Mouse (Mus musculus): ENCODE measurements around the gene Nup205.

Gene Nup205

DNA sequence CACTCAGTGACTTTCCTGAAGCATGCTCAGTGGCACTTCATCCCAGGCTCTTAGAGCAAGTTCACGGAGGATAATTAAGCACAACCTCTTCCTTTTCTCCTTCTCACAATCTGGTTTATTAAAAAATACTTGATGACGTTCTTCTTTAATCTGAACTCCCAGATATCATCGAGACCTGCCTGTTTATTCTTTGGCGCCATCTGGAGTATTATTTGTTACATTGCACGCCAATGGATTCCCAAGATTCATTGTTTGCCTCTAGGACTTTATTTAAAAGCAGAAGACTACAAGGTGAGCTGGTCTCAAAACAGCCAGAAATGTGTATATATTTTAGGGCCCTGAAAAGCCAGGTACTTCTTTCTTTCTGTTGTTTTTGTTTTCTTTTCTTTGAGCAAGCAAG lies 67.9 kb downstream of the Nup205 start:
- no peak for DNase-seq (ENCODE audit: low spot score in 2 of 2)

DNA sequence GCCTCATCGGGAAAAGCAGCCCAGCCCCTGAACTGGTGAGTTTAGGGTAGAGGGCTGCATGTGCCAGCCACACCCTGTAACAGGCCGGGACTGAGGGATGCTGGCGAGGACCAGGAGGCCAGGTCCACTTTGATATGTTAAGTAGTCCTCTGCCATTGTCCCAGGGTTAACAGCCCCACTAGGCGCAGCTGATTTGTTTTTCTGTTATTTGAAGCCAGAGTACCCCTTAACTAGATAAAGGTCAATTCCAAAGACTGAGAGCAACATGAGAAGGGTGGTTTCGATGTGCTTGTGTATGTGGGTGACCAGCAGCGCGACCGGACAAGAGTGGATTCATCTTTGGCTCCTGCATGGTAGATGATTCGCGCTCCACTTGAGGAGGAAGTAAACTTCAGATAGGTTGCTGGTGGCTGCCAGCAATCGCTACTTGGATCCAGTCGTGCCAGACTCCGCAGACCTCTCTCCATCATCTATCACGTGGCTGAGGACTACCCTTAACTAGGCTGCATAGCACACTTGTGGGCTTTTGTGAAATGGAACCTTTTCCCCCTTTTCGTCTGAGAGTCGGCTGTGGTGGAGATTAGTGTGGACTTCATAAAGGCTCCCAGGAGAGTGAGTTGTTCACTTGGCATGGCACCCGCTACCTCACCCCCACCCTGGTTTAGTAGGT lies 74.7 kb downstream of the Nup205 start:
- DNase-seq (ENCODE audit: low spot score in 2 of 2) = no peak

- DNase-seq (ENCODE audit: low spot score in 2 of 2) = peak; percentile 69 to 82
These were observed 75.5 kb downstream of the Nup205 start for GRCm38 (mm10) chr6:35252477-35253346.

DNA sequence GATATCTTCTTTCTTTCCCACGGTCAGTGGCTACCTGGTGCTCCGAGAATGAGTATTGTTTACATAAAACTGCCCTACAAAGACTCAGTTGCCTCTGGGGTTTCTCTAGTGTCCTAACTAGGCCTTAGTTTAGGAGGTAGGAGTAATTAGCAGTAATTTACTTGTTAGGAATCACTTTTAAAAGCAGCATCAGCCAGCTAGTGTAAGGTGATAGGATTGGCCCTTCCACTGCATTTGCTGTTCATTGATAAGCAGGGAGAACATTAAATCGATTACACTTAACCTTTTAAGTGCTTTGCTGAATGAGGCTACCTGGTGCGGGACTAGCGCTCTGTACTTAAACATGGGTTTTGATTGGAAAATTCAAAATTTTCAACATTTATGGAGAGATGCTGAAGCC lies 76.3 kb downstream of the Nup205 start:
- no peak for DNase-seq (ENCODE audit: low spot score in 2 of 2)

GRCm38 (mm10) chr6:35254136-35254904 lies 77.1 kb downstream of the Nup205 start:
- no peak for DNase-seq (ENCODE audit: low spot score in 2 of 2)

GRCm38 (mm10) chr6:35255017-35255416 lies 77.8 kb downstream of the Nup205 start:
- no peak for DNase-seq (ENCODE audit: low spot score in 2 of 2)

DNA sequence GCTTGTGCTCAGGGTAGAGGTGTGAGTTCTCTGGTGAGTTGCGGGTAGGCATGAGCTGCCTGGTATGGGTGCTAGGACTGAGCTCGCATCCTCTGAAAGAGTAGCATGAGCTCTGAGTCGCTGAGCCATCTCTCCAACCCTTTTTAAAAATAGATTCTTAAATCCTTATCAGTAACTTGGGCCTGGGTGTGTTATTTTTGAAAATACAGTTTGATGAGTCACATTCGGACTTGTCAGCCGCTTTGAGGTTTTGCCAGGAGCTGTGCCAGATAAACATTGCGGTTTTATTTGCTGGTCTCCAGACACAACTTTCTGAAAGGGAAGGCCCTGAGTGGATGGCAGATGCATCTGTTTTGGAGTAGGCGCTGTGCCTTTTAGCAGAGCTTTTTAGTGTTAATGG lies 79.5 kb downstream of the Nup205 start:
- no peak for DNase-seq (ENCODE audit: low spot score in 2 of 2)

DNA sequence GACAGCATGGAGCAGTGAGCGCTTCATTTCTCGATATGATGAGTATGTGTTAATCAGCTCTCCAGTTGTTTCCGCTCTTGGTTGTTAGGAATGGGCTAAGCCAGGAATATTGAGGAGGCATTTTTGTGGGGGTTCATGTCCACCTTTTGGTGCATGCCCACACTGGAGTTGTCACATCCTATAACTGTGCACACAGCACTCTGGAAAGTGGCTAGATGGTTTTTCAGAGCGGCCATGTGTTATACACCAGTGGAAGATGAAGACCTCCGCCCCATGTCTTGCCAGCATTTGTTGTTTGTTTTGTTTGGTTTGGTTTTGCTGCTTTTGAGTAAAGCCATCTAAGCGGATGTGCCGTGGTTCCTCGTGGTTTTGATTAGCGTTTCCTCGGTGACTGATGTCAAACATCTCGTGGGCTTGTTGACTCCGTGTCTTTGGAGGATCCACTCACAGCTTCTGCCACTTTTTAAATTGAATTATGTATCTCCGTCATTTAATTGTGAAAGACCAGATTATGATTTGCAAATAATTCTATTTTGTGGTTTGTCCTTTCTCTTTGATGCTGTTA lies 80.5 kb downstream of the Nup205 start:
- DNase-seq (ENCODE audit: low spot score in 2 of 2) = no peak

- DNase-seq (ENCODE audit: low spot score in 2 of 2) = no peak
These were observed 81.7 kb downstream of the Nup205 start for GRCm38 (mm10) chr6:35258922-35259321.

GRCm38 (mm10) chr6:35259526-35259925 lies 82.3 kb downstream of the Nup205 start:
- no peak for DNase-seq (ENCODE audit: low spot score in 2 of 2)

- DNase-seq (ENCODE audit: low spot score in 2 of 2) = no peak
These were observed 83.3 kb downstream of the Nup205 start for GRCm38 (mm10) chr6:35260531-35260930.

DNA sequence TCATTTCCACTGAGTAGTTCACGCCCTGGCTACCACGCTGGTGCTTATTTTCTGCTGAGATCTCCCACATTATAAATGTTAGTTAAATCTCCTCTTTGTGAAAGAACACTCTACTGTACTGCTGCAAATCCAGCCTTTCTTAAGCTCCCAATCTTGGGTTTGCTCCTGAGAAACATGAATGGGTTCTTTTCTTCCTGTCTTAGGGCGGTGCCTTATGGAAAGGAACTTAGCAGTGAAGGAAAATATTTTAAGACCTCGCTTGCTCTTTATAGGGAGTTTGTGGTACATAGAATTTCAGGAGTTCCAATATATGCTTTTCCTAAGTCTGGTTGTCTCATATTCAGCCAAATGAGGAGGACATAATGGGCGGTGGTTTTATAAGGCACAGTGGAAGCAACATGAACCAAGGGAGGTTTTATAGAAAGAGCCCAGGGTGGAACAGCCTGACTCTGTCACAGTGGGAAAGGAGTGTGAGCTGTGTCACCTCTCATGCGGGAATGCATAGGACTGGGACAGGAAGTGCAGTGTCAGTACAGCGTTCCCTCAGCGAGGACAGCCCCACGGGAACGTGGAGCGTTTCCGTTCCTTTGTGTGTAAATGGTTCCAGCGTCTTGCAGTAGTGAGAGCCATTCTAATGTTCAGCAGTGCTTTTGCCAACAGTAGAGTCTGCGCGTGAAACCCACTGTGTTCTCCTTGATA lies 88.5 kb downstream of the Nup205 start:
- no peak for DNase-seq (ENCODE audit: low spot score in 2 of 2)

- no peak for DNase-seq (ENCODE audit: low spot score in 2 of 2)
These were observed 91.5 kb downstream of the Nup205 start for GRCm38 (mm10) chr6:35268711-35269110.

DNA sequence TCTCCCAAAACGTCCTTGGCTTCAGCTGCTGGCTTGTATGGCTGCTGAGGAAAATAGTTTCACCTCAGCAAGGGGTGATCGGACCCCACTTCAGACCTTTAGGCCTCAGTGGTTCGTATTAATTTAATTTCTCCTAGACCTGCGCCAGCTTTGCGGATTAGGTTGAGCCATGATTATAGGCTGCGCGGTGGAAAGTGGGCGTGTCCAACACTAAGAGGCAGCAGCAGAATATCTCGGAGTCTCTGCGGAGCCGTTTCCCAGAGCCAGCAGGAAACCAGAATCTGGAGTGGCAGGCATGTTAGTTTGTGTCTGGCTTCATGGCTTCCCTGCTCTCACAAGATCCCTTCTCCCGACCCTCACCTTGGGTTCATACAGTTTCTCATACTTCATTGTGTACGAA lies 92.4 kb downstream of the Nup205 start:
- DNase-seq (ENCODE audit: low spot score in 2 of 2) = no peak

DNA sequence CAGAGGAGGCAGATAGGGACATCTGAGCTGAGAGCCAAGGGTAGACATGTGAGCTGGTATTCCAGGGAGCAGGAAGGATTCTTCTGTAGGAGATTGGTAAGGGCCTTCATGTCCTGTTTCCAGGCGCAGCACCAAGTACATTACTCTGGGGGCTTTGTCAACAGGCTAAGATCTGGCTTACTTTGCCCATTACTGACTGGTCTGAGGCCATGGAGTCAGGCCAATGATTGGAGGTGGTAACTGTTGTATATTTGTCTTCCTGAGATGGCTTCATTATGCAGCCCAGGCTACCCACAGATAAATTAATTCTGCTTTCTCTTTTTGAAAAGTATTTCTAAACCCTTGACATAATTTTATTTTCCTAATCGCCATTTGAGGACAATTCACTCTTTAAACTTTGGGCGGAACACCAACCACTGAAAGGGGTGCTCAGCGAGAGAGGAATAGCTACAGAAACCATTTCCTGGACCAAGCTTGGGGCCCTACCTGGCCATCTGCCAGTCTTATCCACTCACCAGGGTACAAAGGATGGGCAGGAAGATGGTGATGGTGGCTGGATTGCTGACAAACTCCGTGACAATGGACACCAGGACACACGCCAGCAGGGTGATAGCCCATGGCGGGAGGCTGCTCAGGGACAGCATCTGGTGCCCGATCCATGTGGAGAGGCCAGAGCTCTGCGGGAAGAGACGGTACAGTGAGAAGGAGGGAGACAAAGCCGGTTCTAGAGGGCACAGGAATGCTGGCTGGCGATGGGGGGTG lies 94.1 kb downstream of the Nup205 start:
- DNase-seq (ENCODE audit: low spot score in 2 of 2) = no peak

GRCm38 (mm10) chr6:35271868-35272765 lies 94.9 kb downstream of the Nup205 start:
- no peak for DNase-seq (ENCODE audit: low spot score in 2 of 2)

- DNase-seq (ENCODE audit: low spot score in 2 of 2) = no peak
These were observed 96.3 kb downstream of the Nup205 start for GRCm38 (mm10) chr6:35273391-35274082.

GRCm38 (mm10) chr6:35277903-35278587 lies 100.8 kb downstream of the Nup205 start:
- DNase-seq (ENCODE audit: low spot score in 2 of 2) = no peak
